Comparison of ENCODE assay signal across 8 mouse cellular contexts in genomic region chr13:56134631-56135181, GRCm38 (mm10). TPM values are rescaled to one million over a fixed set of nuclear protein-coding genes. Genes with fewer than 3 reads are reported as not detected.
DNase-seq lines count a peak whose midpoint lies in the region; ATAC-seq and TF ChIP-seq lines count a peak whose summit lies in the region.

No protein-coding gene starts in this region.

- no peaks in the 10 kb centered on the region for H3K4me1 ChIP-seq in forebrain, postnatal 0 days (ENCODE audit: insufficient read depth)
- peaks cover 26% of the 10 kb centered on the region for H3K4me1 ChIP-seq in kidney, postnatal 0 days (replicated peaks; ENCODE audit: insufficient read depth, low read length)
- peaks cover 24% of the 10 kb centered on the region for H3K4me1 ChIP-seq in midbrain, embryonic 15.5 days
- peaks cover 12% of the 10 kb centered on the region; the same call in 1 of the 2 replicates for H3K4me1 ChIP-seq in stomach, postnatal 0 days (replicated peaks; ENCODE audit: control insufficient read depth, insufficient read depth)

- no peak for TF ChIP-seq CTCF in forebrain, postnatal 0 days (IDR thresholded peaks at IDR 0.05; ENCODE audit: low read depth)
- no peak for TF ChIP-seq CTCF in kidney, postnatal 0 days (IDR thresholded peaks at IDR 0.05; ENCODE audit: low read depth)
- TF ChIP-seq CTCF in stomach, postnatal 0 days (IDR thresholded peaks at IDR 0.05; ENCODE audit: low read depth), result no peak

- no peaks in the 10 kb centered on the region for H3K9me3 ChIP-seq in forebrain, postnatal 0 days (ENCODE audit: low read length)
- H3K9me3 ChIP-seq in kidney, postnatal 0 days (replicated peaks; ENCODE audit: low read length), result no peaks in the 10 kb centered on the region
- H3K9me3 ChIP-seq in midbrain, embryonic 15.5 days, result no peaks in the 10 kb centered on the region
- no peaks in the 10 kb centered on the region for H3K9me3 ChIP-seq in stomach, postnatal 0 days (ENCODE audit: control insufficient read depth, low read length)

- WGBS in forebrain, postnatal 0 days, result 1% methylated on average over 47 of the region's 50 CpGs
- WGBS in kidney, postnatal 0 days, result 0% methylated on average over 50 of the region's 50 CpGs
- under 1% methylated on average over 46 of the region's 50 CpGs for WGBS in midbrain, embryonic 15.5 days
- WGBS in stomach, postnatal 0 days, result under 1% methylated on average over 27 of the region's 50 CpGs

- no peak for TF ChIP-seq EP300 in stomach, postnatal 0 days (optimal IDR thresholded peaks at IDR 0.05)

- H3K36me3 ChIP-seq in forebrain, postnatal 0 days (ENCODE audit: insufficient read depth), result no peaks in the 10 kb centered on the region
- no peaks in the 10 kb centered on the region for H3K36me3 ChIP-seq in kidney, postnatal 0 days (ENCODE audit: insufficient read depth, low read length)
- H3K36me3 ChIP-seq in midbrain, embryonic 15.5 days (replicated peaks), result no peaks in the 10 kb centered on the region
- no peaks in the 10 kb centered on the region for H3K36me3 ChIP-seq in stomach, postnatal 0 days (ENCODE audit: control insufficient read depth, insufficient read depth, low read length)

- H3K27me3 ChIP-seq in forebrain, postnatal 0 days (ENCODE audit: insufficient read depth, low read length), result no peaks in the 10 kb centered on the region
- no peaks in the 10 kb centered on the region for H3K27me3 ChIP-seq in kidney, postnatal 0 days (ENCODE audit: insufficient read depth, low read length)
- no peaks in the 10 kb centered on the region for H3K27me3 ChIP-seq in midbrain, embryonic 15.5 days (replicated peaks)
- no peaks in the 10 kb centered on the region for H3K27me3 ChIP-seq in stomach, postnatal 0 days (ENCODE audit: control insufficient read depth, insufficient read depth, low read length)

- peak overlapping the region; percentile 86 for H3K27ac ChIP-seq in forebrain, postnatal 0 days (ENCODE audit: low read depth, low read length)
- H3K27ac ChIP-seq in kidney, postnatal 0 days, result peak overlapping the region; percentile 95
- H3K27ac ChIP-seq in midbrain, embryonic 15.5 days, result peak overlapping the region; percentile 87
- peak overlapping the region; percentile 92 for H3K27ac ChIP-seq in stomach, postnatal 0 days (replicated peaks)

- ATAC-seq in forebrain, postnatal 0 days, result peak; percentile 41
- ATAC-seq in kidney, postnatal 0 days (replicated peaks; ENCODE audit: low FRiP score, low read depth), result peak; percentile 26
- ATAC-seq in midbrain, embryonic 15.5 days (replicated peaks), result peak; percentile 38
- peak; percentile 45 for ATAC-seq in stomach, postnatal 0 days (ENCODE audit: low FRiP score, low TSS enrichment)

- H3K9ac ChIP-seq in forebrain, postnatal 0 days, result peak overlapping the region; percentile 95
- H3K9ac ChIP-seq in kidney, postnatal 0 days (ENCODE audit: low read depth, low read length), result peak overlapping the region; percentile 99
- H3K9ac ChIP-seq in midbrain, embryonic 15.5 days, result peak overlapping the region; percentile 86
- H3K9ac ChIP-seq in stomach, postnatal 0 days (ENCODE audit: low read length), result peak overlapping the region; percentile 98

- peak; percentile 16 for DNase-seq in 3T3-L1 (ENCODE audit: low read depth, low spot score)
- peak; percentile 58 to 72 for DNase-seq in B cell, adult 2 months
- DNase-seq in c-Kit-positive CD71-positive TER-119-positive erythroid progenitor cells, embryonic 14.5 days (ENCODE audit: low spot score), result peak; percentile 20
- peak; percentile 43 for DNase-seq in forebrain, postnatal 0 days
- peak; percentile 40 for DNase-seq in kidney, postnatal 0 days (ENCODE audit: low spot score)
- DNase-seq in stomach, postnatal 0 days (ENCODE audit: low spot score), result peak; percentile 60
- DNase-seq in layer of hippocampus, adult 9-10 months (ENCODE audit: low spot score), result no peak

- peak overlapping the region; percentile 96 for H3K4me2 ChIP-seq in forebrain, postnatal 0 days (ENCODE audit: low read depth)
- H3K4me2 ChIP-seq in kidney, postnatal 0 days (ENCODE audit: low read length), result peak overlapping the region; percentile 94
- peak overlapping the region; percentile 91 for H3K4me2 ChIP-seq in midbrain, embryonic 15.5 days
- peak overlapping the region; percentile 93 for H3K4me2 ChIP-seq in stomach, postnatal 0 days (replicated peaks; ENCODE audit: low read depth)

- peak overlapping the region; percentile 94 for H3K4me3 ChIP-seq in forebrain, postnatal 0 days (ENCODE audit: low read depth, low read length)
- peak overlapping the region; percentile 92 for H3K4me3 ChIP-seq in kidney, postnatal 0 days (replicated peaks; ENCODE audit: low read depth, low read length)
- H3K4me3 ChIP-seq in midbrain, embryonic 15.5 days, result peak overlapping the region; percentile 85
- peak overlapping the region; percentile 96 for H3K4me3 ChIP-seq in stomach, postnatal 0 days (ENCODE audit: low read depth, low read length)

RNA-seq across cellular contexts. Expression of gene H2afy, which starts 1.5 kb away (rescaled TPM):
- total RNA-seq in forebrain, postnatal 0 days (2014; rRNA removed), result 151 and 181 TPM in 2 replicates
- 169 and 171 TPM in 2 replicates for polyA plus RNA-seq in forebrain, postnatal 0 days (2015; fragmentation: Nextera tagmentation; extraction: Ambion mirVana)
- 263 and 267 TPM in 2 replicates for polyA plus RNA-seq in kidney, postnatal 0 days (2015; fragmentation: Nextera tagmentation; extraction: Ambion mirVana)
- 291 and 299 TPM in 2 replicates for polyA plus RNA-seq in midbrain, embryonic 15.5 days (2015; fragmentation: Nextera tagmentation; extraction: Ambion mirVana)
- 150 and 157 TPM in 2 replicates for polyA plus RNA-seq in stomach, postnatal 0 days (2015; fragmentation: Nextera tagmentation; extraction: Ambion mirVana)

RNA-seq across cellular contexts. Expression of gene Tifab, which starts 44.0 kb away (rescaled TPM):
- total RNA-seq in forebrain, postnatal 0 days (2014; rRNA removed), result 0.05 and 0.92 TPM in 2 replicates
- 0.58 and 0.61 TPM in 2 replicates for polyA plus RNA-seq in forebrain, postnatal 0 days (2015; fragmentation: Nextera tagmentation; extraction: Ambion mirVana)
- polyA plus RNA-seq in kidney, postnatal 0 days (2015; fragmentation: Nextera tagmentation; extraction: Ambion mirVana), result 1.6 and 2.0 TPM in 2 replicates
- polyA plus RNA-seq in midbrain, embryonic 15.5 days (2015; fragmentation: Nextera tagmentation; extraction: Ambion mirVana), result 0.96 and 1.2 TPM in 2 replicates
- polyA plus RNA-seq in stomach, postnatal 0 days (2015; fragmentation: Nextera tagmentation; extraction: Ambion mirVana), result 2.1 and 2.4 TPM in 2 replicates
